Mouse (Mus musculus) heart, postnatal 36 days (tissue): ENCODE data around the gene Anks3. TPM values are rescaled to one million over a fixed set of nuclear protein-coding genes. Genes with fewer than 3 reads are reported as not detected.

Experiments
- DNase-seq, 2 experiments: peaks; one replicate each; pipeline ENCODE4 v3.0.0; 2021 to 2022
- intact Hi-C: fragments of 180-260 bp; cut with DNase I; formaldehyde crosslinking; loops from one replicate; pipeline ENCODE4 v1.15.1; 2025
- total RNA-seq, 2 experiments: library from RNA; stranded (reverse); gene quantifications; 2 replicates each; pipeline ENCODE4 v1.2.3; 2021

The Anks3 gene
- 10 to 100 TPM; 12.4 to 12.9 TPM for total RNA-seq

- intact Hi-C loops, result loop anchor here (2.0 kb wide), 1 partner anchor 51 kb away; no protein-coding TSS in a partner anchor
- peak; percentile 94 to 97 for DNase-seq
Observed at GRCm38 (mm10) chr16:4963797-4964709, at the start of gene Anks3. Gene Anks3 (minus strand): TSS chr16:4964205.

DNA sequence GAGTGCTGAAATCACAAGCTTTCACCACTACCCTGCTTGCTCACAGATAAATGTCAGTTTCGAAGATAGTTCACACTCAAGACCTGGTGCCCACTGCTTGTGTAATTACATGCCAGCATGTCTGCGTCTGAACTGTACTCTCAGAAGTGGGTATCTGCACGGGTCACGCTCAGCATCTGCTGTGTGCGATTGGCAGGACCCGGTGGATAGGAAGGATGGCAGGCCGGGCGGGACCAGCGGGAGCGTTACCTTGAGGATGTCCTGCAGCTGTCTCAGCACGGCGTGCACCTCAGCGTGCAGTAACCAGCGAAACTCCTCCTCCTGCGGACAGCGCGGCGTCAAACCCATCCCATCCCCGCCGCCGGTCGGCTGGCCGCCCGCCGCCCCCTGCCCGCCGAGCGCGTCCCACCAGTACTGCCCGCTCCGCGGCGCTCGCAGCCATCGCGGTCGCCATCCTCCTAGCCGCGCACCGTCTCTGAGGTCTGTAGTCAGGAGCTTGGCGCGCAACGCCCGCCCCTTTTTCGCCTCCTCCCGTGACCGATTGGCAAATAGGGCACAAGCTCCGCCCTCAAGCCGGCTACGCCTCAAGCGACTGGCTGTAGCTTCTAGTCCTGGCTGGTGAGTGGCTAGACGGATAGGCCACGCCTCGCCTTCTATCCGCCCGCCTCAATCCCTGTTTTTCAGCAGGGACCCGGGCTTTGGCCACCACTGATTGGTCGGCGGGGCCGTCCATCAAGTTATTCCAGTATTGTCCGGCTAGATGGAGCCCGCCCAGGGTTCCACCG lies 49.2 kb upstream of the Anks3 start, which contains the start of gene Rogdi:
Gene Rogdi, minus strand, starts transcription at position 500 of the 785 bp plus-strand sequence.
- intact Hi-C loops, result no loop called here
- peak; percentile 94 to 96 for DNase-seq

DNA sequence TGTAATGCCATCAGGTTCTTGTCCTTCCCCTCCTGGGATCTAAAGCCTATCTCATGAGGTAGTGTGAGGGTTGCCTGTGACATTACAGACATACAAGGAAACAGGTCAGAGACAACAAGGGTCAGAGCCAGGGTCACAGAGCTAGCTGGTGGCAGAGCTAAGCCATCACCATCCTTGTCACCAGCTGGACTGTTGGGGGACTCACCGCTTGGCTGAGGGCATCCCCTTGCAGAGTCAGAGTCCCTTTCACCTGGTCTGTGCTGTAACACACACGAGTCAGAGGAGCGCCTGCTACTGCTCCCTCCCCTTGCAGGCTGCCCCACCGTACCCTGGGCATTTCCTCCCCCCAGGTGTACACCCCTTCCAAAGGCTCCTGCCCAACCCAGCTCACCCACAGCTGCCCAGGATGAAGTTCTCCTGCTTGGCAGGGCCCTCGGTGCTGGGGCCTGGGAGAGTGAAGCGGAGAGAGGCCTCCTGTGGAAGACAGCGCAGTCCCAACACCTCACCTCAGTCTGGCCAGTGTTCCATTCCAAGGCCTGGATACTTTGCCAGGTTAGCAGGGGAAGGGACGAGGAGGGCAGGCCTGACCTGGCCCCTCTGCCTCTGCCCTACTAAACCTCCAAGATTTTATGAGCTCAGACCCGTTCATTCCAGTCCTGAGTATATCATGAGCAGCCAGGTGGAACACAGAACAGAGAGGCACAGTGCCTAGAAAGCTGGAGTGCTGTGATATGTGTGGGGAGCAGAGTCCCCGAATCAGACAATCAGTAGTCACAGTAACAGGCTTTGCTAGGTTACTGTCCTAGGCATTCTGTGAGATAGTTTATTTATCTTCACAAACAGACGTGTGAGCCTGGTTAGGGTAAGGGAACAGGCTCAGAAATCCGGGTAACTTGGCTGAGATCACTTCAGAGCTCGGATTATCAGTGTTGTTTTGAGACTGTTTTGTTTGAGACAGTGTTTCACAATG lies 48.3 kb upstream of the Anks3 start:
- DNase-seq, result no peak
- intact Hi-C loops, result no loop called here

DNA sequence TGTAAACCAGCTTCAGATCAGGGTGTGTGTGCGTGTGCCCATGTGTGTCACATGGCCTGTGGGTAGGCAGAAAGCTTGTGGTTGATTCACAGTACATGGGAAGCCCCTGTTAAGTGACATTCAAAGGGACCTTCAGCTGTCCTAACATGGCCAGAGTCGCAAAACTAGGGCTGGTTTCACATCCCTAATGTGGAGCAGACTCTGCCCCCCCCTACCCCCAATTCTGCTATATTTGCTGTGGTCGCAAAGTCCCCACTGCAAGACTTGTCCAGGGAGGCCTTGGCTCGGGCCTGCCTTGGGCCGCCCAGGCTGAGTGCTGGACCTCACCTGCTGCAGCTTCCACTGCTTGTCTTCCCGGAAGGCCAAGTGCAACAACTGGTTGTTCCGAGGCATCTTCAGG lies 47.3 kb upstream of the Anks3 start:
- intact Hi-C loops, result no loop called here
- DNase-seq, result no peak

DNA sequence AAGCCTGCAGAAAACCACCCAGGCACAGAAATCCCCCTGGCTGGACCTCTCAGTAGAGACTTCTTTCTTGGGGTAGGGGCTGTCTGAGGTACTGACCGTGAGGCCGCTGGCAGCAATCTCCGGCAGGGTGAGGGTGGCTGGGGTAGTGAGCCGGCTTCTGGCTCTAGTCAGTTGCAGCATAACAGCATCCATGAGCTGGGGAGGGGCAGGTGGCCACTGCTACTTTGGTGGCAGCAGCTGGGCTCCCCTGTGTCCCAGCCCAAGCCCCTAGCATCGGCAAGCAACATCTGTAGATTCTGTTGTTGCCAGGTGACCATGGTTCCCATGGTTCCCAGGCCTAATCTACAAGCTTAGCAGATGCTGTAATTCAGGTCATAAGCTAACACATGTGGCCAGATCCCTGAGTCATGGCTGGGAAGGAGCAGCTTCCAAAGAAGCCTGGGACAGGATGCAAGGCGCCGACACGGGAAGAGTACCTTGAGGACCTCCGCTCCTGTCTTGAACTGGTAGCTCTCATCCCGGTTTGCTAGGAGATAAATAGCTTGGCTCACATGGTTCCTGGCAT lies 46.4 kb upstream of the Anks3 start:
- intact Hi-C loops, result no loop called here
- DNase-seq, result no peak

GRCm38 (mm10) chr16:5008076-5008475 lies 44.1 kb upstream of the Anks3 start:
- intact Hi-C loops, result no loop called here
- DNase-seq, result no peak

- no peak for DNase-seq
- intact Hi-C loops, result no loop called here
Observed at GRCm38 (mm10) chr16:5007492-5007891, 43.5 kb upstream of the Anks3 start.

- no peak for DNase-seq
- intact Hi-C loops, result no loop called here
Observed at GRCm38 (mm10) chr16:5007067-5007466, 43.1 kb upstream of the Anks3 start, which contains the start of gene Smim22. Gene Smim22 (plus strand): TSS chr16:5007288.

DNA sequence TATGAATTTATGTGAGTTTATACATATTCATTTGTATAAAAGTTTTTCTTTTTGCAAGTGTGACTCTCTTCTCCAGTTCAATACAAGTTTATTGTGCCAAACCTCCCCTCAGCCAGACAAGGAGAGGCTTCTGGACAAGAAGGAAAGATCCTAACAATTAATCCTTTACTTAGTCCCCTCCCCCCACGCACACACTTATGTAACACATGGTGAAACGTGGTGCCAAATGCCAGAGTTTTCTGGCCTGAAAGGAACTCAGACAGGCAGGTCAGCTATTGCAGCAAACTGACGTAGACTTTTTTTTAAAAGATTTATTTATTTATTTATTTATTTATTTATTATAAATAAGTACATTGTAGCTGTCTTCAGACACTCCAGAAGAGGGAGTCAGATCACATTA lies 36.6 kb upstream of the Anks3 start:
- intact Hi-C loops, result no loop called here
- DNase-seq, result no peak

DNA sequence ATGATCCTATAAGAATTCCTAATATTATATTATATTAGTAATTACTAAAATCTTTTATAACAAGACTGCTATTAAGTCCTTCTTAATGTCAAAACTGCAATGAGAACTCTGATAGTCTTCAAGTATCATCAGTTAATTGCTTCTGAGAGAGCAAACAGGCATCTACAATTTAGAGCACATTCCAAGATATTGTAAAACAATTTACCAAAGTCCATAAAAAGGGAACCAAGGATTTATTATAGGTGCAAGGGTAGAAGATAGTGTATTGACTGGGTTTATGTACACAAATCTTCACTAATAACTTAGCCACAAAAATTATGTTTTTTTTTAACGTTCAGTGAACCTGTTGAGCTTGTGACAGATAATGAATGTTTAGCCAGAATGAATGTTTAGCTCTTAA lies 35.0 kb upstream of the Anks3 start:
- intact Hi-C loops, result no loop called here

DNA sequence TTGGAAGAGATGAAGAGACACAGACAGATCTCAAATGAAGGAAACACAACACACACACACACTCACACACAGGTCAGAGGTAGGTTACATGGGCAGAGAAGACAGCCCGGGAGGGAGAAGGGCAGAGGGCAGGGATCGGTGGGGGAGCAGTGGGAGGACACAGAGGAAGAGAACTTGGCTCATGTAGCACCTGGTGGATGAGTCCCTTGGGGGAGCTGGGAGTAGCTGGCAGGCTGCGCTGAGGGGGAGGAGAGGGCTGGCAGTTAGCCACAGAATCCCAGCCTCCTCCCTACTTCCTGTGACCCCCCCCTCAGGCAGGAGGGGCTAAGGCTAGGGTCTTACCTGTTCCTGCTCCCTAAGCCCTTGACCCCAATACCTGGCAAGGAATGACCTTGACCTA lies 33.5 kb upstream of the Anks3 start, which contains the start of gene Sept12:
Gene Sept12, minus strand, starts transcription at position 300 of the 400 bp plus-strand sequence.
- intact Hi-C loops, result no loop called here
- DNase-seq, result peak in 1 of 2 experiments; percentile 20

More for the DNA sequence above, 35.0 kb upstream of the Anks3 start:
- DNase-seq, result no peak

DNA sequence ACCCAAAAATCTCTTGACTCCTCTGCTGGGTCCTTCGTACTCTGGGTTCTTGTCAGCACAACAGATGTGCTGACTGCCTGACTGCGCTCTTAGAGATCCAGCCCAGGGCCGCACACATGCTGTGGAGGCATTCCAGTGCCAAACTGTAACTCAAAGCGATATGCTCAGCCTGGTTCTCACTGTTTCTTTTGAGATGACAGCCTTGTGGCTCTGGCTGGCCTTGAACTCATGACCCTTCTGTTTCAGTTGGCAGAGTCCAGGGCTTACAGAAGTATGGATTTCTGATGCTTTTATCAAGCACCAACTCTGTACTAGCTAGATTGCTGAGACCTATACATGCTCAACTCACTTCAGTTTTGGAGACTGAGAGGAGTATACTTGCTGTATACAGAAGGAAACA lies 29.3 kb upstream of the Anks3 start:
- intact Hi-C loops, result no loop called here
- DNase-seq, result no peak

- intact Hi-C loops, result no loop called here
- no peak for DNase-seq
Observed at GRCm38 (mm10) chr16:4984717-4985116, 20.7 kb upstream of the Anks3 start.

DNA sequence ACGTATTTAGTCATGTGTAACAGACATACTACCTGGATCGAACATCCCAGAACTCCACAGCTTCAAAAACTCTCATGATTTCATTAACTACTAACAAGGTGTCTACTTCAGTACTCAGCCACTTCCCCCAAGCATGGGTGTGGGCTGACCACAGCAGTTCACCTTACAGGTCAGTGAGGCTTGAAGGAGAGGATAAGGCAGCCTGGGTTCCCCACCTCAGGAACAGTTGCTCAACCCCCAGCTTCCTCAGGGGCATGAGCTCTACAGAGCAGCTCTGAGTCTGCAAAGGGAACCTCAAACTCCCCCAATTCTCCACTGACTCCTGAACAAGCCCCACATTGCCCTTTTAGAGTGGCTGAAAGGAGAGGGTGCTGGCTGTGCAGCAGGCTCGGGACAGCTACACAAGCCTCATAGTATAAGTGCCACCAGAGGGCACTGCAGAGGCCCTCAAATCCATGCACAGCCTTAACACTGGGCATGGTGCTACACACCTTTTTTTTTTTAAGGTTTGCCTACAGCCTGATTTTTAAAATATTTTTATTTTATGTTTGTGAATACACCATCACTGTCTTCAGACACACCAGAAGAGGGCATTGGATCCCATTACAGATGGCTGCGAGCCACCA lies 15.9 kb upstream of the Anks3 start:
- DNase-seq, result peak; percentile 23 to 34
- intact Hi-C loops, result loop anchor here (1.0 kb wide), 1 partner anchor 165 kb away; no protein-coding TSS in a partner anchor

DNA sequence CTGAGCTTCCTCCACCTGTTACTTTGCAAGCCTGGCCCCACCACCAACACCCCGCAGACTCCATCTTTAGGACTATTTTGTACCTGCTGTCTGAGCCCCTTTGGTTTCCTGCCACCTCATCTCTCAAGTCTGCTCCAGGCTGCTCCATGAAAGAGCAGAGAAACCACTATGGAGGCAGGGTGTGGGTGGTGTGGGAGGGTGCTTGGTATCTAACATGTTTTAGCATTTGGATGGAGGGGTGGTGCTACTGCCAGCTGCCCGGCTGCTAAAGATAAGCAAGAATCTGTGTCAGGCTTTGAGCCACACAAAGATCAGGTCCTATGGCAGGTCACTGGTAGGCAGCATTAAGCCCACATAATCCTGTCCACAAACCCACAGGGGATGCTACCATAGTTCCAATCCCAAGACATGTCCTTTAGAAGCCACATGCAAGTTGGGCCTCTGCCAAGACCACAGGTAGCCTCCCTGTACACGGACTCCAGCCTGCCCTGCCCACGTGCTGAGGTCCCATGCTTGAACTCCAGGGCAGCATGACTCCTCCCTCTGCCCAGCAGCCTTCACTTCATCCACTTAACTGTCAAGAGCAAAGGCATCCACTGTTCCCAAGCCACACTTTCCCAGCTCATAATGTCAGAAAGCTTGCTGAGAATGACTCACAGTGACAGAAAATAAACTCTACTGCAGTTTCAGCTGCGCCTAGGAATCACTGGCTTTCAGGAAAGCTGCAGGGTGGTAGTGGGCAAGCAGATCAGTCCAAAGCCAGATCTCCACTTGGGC lies 14.5 kb upstream of the Anks3 start:
- no peak for DNase-seq
- intact Hi-C loops, result no loop called here

- intact Hi-C loops, result no loop called here
- DNase-seq, result no peak
Observed at GRCm38 (mm10) chr16:4976180-4976579, 12.2 kb upstream of the Anks3 start.

GRCm38 (mm10) chr16:4974521-4974920 lies 10.5 kb upstream of the Anks3 start:
- intact Hi-C loops, result no loop called here
- no peak for DNase-seq

DNA sequence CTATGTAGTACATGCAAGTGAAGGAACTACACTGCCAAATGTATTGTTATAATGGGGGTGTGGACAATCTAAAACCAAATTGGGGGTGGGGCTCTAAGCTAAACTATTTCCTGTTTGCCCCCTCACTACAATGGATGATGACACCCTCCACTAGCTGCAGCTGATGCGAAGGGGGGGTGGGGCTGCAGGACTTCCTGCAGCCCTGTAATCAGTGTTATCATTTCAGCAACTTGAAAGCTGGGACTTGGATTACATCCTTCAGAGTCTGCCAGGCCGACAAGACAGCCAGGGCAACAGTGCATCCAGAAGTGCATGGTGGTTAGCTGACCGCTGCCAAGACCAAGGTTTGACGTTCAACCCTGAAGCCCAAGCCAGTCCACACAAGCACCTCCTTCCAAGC lies 7.6 kb upstream of the Anks3 start:
- intact Hi-C loops, result no loop called here
- DNase-seq, result no peak
